Mouse (Mus musculus) heart, postnatal 0 days (tissue): ENCODE measurements around the gene Crybb1. TPM values are rescaled to one million over a fixed set of nuclear protein-coding genes. Genes with fewer than 3 reads are reported as not detected.

Source experiments
- ATAC-seq: fragments of 200-750 bp; cut with Nextera tagmentation; 2 replicates; pipeline ENCODE4 v1.8.0; 2017; ENCODE audit warnings: low read depth, moderate number of reproducible peaks, moderate library complexity; ENCODE audit not compliant: insufficient read depth
- DNase-seq: peaks from one replicate; pipeline ENCODE4 v3.0.0-alpha.2; 2016; ENCODE audit warnings: low spot score
- H3K27ac ChIP-seq: fragments of 300-500 bp; sonication (generic); 2 replicates; pipeline ENCODE4 v1.5.1; 2014; ENCODE audit warnings: low read depth, mild to moderate bottlenecking
- H3K27me3 ChIP-seq: fragments of 300-500 bp; sonication (generic); 2 replicates; pipeline ENCODE4 v1.6.1; 2014; ENCODE audit warnings: low read length, mixed read lengths; ENCODE audit not compliant: control insufficient read depth, insufficient read depth
- H3K36me3 ChIP-seq: fragments of 300-500 bp; sonication (generic); replicated peaks from 2 replicates; pipeline ENCODE4 v1.6.1; 2014; ENCODE audit warnings: low read length, mixed read lengths; ENCODE audit not compliant: control insufficient read depth, insufficient read depth
- H3K4me1 ChIP-seq: fragments of 300-500 bp; sonication (generic); 2 replicates; pipeline ENCODE4 v1.6.1; 2014; ENCODE audit warnings: antibody characterized with exemption; ENCODE audit not compliant: control insufficient read depth, insufficient read depth
- H3K4me2 ChIP-seq: fragments of 300-500 bp; sonication (generic); 2 replicates; pipeline ENCODE4 v1.6.1; 2014; ENCODE audit warnings: low read depth, mild to moderate bottlenecking, low read length, moderate library complexity
- H3K4me3 ChIP-seq: fragments of 300-500 bp; sonication (generic); 2 replicates; pipeline ENCODE4 v1.5.1; 2014; ENCODE audit warnings: low read depth, low read length
- H3K9ac ChIP-seq: fragments of 300-500 bp; sonication (generic); replicated peaks from 2 replicates; pipeline ENCODE4 v1.6.1; 2014; ENCODE audit warnings: low read depth, low read length, mixed read lengths
- H3K9me3 ChIP-seq: fragments of 300-500 bp; sonication (generic); replicated peaks from 2 replicates; pipeline ENCODE4 v1.6.1; 2016; ENCODE audit warnings: low read length; ENCODE audit not compliant: control insufficient read depth
- CTCF ChIP-seq: IDR thresholded peaks from 2 replicates; pipeline ENCODE4 v1.5.1; 2016; ENCODE audit warnings: antibody characterized with exemption, control low read depth, low read depth
- EP300 ChIP-seq: IDR thresholded peaks from 2 replicates; pipeline ENCODE4 v1.6.1; 2016; ENCODE audit warnings: antibody characterized with exemption, low read depth
- WGBS: fragments of 180-500 bp; shearing (Covaris S2); extraction: QIAGEN DNeasy Blood & Tissue Kit; methylation state at CpG from one replicate; pipeline ENCODE4 v1.1.7; 2014; 5-methylcytosine and 5-hydroxymethylcytosine counted together
- polyA plus RNA-seq: library from polyadenylated mRNA; unstranded; fragments of >200 nt; fragmentation: Nextera tagmentation; extraction: Ambion mirVana; gene quantifications from 2 replicates; pipeline ENCODE4 v1.2.1, GENCODE M21; 2015
- total RNA-seq: library from RNA; depleted of rRNA; stranded (reverse); fragments of >200 nt; gene quantifications from 2 replicates; pipeline ENCODE4 v1.2.3, GENCODE M21; 2014; ENCODE audit warnings: low replicate concordance

The Crybb1 gene
- total and polyA plus RNA-seq, 2 experiments from 2014 or later = 0.26 TPM; not detected in 1

- Histone ChIP-seq H3K9ac (no peak overlapping the region), H3K4me2 (peak overlapping the region; percentile 29; the same call in 1 of the 2 replicates), H3K27ac (no peak overlapping the region), H3K27me3 (peaks cover 71% of the 10 kb centered on the region), H3K4me1 (no peaks in the 10 kb centered on the region), H3K36me3 (no peaks in the 10 kb centered on the region), H3K4me3 (peak overlapping the region; percentile 19), H3K9me3 (no peaks in the 10 kb centered on the region)
- WGBS = 2% methylated on average over 30 of the region's 30 CpGs
- ATAC-seq = no peak
- DNase-seq = no peak
- TF ChIP-seq EP300 (no peak), CTCF (no peak)
These were observed 28.3 kb upstream of the Crybb1 start for GRCm38 (mm10) chr5:112227354-112227753.

GRCm38 (mm10) chr5:112227898-112228239 lies 27.7 kb upstream of the Crybb1 start:
- ATAC-seq (no peak), DNase-seq (no peak)
- Histone ChIP-seq H3K9me3 (no peaks in the 10 kb centered on the region), H3K4me2 (no peak overlapping the region), H3K4me1 (no peaks in the 10 kb centered on the region), H3K9ac (no peak overlapping the region), H3K4me3 (no peak overlapping the region), H3K36me3 (no peaks in the 10 kb centered on the region), H3K27ac (no peak overlapping the region), H3K27me3 (peaks cover 69% of the 10 kb centered on the region)
- TF ChIP-seq EP300 (no peak), CTCF (no peak)
- WGBS = 4% methylated on average over 13 of the region's 13 CpGs

- peak overlapping the region; percentile 25 for H3K4me3 ChIP-seq
These were observed 27.2 kb upstream of the Crybb1 start for GRCm38 (mm10) chr5:112228240-112229076.

GRCm38 (mm10) chr5:112235806-112236205 lies 19.8 kb upstream of the Crybb1 start:
- H3K4me2 ChIP-seq = no peak overlapping the region
- no peak overlapping the region for H3K9ac ChIP-seq
- WGBS = 60% methylated on average over 5 of the region's 5 CpGs
- no peak overlapping the region for H3K27ac ChIP-seq
- H3K36me3 ChIP-seq = no peaks in the 10 kb centered on the region
- H3K27me3 ChIP-seq = peaks cover 24% of the 10 kb centered on the region
- TF ChIP-seq CTCF (no peak), EP300 (no peak)
- no peak overlapping the region for H3K4me3 ChIP-seq
- DNase-seq (no peak), ATAC-seq (no peak)
- H3K4me1 ChIP-seq = no peaks in the 10 kb centered on the region
- H3K9me3 ChIP-seq = no peaks in the 10 kb centered on the region

More at GRCm38 (mm10) chr5:112228240-112229076, 27.2 kb upstream of the Crybb1 start:
- 2% methylated on average over 57 of the region's 57 CpGs for WGBS
- DNase-seq (no peak), ATAC-seq (no peak; the same call in 1 of the 2 replicates)
- Histone ChIP-seq H3K36me3 (no peaks in the 10 kb centered on the region), H3K9ac (no peak overlapping the region), H3K4me2 (peak overlapping the region; percentile 38), H3K27me3 (peaks cover 63% of the 10 kb centered on the region), H3K27ac (no peak overlapping the region), H3K9me3 (no peaks in the 10 kb centered on the region), H3K4me1 (no peaks in the 10 kb centered on the region)
- TF ChIP-seq CTCF = no peak
- TF ChIP-seq EP300 = no peak

GRCm38 (mm10) chr5:112236631-112237030 lies 19.0 kb upstream of the Crybb1 start:
- 65% methylated on average over 2 of the region's 2 CpGs for WGBS
- ATAC-seq = no peak
- TF ChIP-seq EP300 = no peak
- TF ChIP-seq CTCF = no peak

GRCm38 (mm10) chr5:112237439-112237838 lies 18.2 kb upstream of the Crybb1 start:
- no peak for TF ChIP-seq EP300
- TF ChIP-seq CTCF = no peak
- Histone ChIP-seq H3K4me3 (no peak overlapping the region), H3K9ac (no peak overlapping the region), H3K27ac (no peak overlapping the region), H3K9me3 (no peaks in the 10 kb centered on the region), H3K4me1 (no peaks in the 10 kb centered on the region), H3K27me3 (peaks cover 24% of the 10 kb centered on the region), H3K4me2 (no peak overlapping the region; the same call in 1 of the 2 replicates), H3K36me3 (no peaks in the 10 kb centered on the region)
- WGBS = 8% methylated on average over 16 of the region's 16 CpGs
- ATAC-seq (no peak), DNase-seq (no peak)

More at GRCm38 (mm10) chr5:112236631-112237030, 19.0 kb upstream of the Crybb1 start:
- Histone ChIP-seq H3K9me3 (no peaks in the 10 kb centered on the region), H3K9ac (no peak overlapping the region), H3K36me3 (no peaks in the 10 kb centered on the region), H3K27ac (no peak overlapping the region), H3K4me3 (no peak overlapping the region), H3K4me2 (no peak overlapping the region), H3K27me3 (peaks cover 24% of the 10 kb centered on the region), H3K4me1 (no peaks in the 10 kb centered on the region)
- DNase-seq = no peak
